Mouse (Mus musculus): Measurements from ENCODE around the gene Olfr164. TPM values are rescaled to one million over a fixed set of nuclear protein-coding genes. Genes with fewer than 3 reads are reported as not detected.

Gene Olfr164
- not detected for total RNA-seq (2021)
- long read RNA-seq, experiment 1, result 0 reads
- long read RNA-seq, experiment 2, result 0 reads

DNA sequence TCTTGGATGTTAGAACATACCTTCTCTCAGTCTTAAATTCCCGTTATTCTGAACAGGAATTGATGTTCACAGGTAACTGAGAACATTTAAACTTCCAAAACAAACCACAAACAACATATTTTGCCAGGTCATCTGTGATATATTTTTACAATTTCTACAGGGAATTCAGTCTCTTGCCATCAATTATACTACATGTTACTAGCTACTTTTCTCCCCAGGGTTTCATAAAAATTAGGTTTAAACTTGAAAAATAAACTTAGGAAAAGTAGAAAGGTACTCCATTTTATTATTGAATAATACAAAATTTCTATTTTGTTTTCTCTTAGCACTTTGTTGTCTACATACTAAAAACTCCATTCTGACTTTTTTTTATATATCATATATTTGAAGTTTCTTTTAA, at the start of gene Olfr164:
TSS of gene Olfr164 (minus strand) at position 101 of the 400 bp plus-strand sequence.
- no peak for DNase-seq (ENCODE audit: low spot score in 2 of 2)

DNA sequence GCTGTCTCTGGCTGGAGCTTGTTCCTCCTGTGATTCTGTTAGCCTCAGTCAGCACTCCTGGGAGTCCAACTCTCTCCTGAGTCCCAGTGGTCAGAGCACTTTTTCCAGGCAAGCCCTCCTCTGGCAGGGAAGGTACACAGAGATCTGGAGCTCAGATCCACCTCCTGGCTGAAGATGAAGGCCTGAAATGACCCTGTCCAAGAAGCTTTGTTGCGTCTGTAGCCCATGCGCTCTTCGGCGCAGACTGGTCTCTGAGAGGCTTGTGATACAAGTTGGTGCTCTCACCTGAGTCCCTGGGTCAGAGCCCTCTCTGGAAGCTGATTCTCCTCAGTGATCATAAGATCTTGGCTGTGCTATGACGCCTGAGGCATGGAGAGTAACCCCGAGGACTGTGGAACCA, 35.2 kb upstream of the Olfr164 start:
- DNase-seq (ENCODE audit: low spot score in 2 of 2), result no peak

DNA sequence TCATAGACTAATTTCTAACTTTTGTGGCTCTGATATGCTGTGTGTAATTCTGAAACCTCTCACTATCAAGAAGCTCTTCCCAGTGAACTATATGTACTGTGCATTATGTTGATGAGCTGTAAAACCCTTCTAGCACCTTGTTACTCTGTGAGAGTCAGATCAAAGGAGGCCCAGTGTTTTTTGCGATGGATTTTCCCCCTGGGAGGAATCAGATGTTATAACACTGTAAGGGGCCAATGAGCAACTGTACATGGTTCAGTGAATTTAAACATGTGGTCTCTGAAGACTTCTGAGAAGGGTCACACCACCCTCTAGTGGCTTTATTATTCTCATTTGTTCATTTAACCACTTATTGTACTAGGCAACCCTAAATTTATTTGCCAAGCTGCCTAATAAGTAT, 50.6 kb downstream of the Olfr164 start:
- no peak for DNase-seq (ENCODE audit: low spot score in 2 of 2)

DNA sequence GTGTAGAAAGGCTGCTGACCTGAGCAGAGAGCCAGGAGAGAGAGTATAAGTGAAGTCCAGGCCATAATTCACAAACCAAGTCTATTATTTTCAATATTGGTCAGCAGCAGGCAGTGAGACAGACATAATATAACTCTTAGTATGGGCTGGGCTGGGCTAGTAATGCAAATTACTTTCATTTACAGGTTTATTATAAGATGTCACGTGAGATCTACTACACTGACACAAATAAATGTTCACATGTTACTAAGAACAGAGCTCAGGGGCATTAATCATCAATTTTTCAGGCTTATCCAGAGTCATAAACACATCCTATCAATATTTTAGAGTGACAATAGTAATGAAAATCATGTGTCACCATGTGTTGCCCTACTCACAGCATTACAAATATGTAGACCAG, 53.1 kb downstream of the Olfr164 start:
- no peak for DNase-seq (ENCODE audit: low spot score in 2 of 2)

DNA sequence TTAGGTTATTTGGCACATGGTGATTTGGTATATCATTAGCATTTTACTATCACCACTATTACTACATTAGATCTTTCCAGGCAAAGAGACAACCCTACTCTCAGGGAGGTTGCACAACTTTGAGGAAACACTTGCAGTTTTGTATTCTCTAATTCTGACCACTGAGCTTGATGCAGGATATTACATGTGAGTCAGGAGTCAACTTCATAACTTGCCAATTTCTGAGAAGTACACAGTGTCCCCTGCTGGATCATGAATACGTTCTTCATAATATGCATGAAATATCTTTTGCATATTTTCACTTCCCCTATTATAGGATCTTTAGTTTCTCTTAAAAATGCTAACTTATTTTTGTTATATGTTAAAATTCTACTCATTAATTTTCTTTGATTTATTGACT, 68.0 kb downstream of the Olfr164 start:
- DNase-seq (ENCODE audit: low spot score in 2 of 2), result no peak

DNA sequence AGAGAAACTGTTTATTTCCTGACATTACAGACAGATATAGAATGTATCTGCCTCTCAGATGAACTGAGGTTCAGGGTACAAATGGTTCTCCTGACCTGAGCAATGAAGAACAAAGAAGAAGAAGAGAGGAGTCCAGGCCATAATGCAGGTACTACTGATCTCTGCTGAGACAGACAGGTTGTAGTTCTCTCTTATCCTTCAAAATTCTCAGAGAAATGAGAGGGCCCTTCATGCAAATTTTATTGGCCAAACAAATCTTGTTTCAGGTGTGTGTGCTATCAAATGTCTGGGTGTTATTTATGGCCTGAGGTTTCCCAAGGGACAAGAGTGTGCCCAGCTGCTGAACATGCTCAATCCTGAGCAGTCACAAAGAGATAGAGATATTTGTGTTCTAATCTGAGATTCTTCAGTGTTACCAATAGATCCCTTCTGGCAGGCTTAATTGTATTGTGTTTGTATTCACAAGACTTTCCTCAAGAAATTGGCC, 72.3 kb downstream of the Olfr164 start:
- DNase-seq (ENCODE audit: low spot score in 2 of 2), result no peak

DNA sequence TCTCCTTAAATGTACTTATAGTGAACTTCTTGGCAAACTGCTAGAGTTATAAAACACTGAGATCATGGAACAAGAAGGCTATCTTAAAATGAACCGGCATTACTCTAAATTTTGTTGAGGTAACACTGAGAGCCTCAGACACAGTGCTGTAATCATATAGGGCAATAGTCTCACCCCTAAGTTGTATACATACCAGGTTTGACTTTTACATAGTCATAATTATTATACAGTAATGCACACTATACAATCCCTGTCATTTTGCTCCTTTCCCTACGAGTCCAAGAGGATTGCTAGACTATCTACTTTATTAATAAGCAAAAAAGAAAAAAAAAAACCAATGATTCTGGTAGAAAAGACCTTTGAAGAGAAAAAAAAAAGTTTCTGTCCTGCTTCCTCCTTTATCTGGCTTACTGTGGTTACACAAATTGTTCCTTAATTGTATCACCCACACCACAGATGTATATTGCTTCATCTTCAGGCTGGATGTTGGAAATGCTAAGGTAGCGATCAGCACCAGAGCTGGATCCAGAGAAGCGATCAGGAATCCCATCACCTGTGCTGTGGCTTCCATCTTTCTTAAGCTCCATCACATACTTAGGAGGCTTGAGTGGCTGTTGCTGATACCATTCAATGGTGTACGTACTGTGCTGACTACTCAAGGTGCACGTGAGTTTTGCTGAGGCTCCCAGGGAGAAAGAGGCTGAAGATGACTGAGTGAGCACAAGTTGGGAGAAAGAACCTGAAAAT, 72.9 kb downstream of the Olfr164 start:
- no peak for DNase-seq (ENCODE audit: low spot score in 2 of 2)

DNA sequence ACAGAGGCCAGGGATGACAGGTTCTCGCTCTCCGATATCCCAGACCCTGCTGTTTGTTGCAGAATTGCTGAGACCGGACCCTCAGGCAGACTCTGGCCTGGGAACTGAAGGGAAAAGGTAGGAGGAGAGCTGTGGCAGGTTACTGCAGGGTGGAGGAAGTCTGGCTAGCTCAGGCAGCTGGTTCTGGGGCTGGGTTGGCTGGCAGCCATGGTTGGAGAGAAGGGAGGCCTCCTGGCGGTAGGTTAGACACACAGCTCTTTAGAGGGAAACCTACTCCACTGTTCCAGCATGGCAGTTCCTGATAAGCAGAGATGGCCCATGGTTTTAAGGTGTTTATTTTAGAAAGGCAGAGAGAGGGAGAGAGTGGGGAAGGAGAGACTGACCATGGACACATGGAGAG, 77.1 kb downstream of the Olfr164 start:
- DNase-seq (ENCODE audit: low spot score in 2 of 2), result no peak

Small RNA genes within 50 kb of the gene (microRNA-seq; reads per million reads assigned to microRNA genes)
- gene Gm23612, result not detected

Other genes starting within 250 kb of the Olfr164 start
- gene Olfr165, start 109.1 kb upstream of the Olfr164 start, total RNA-seq (2021), result not detected
- not detected for gene Olfr166, start 169.6 kb upstream of the Olfr164 start, total RNA-seq (2021)
- not detected for gene Olfr167, start 208.2 kb upstream of the Olfr164 start, total RNA-seq (2021)
- gene Olfr168, start 221.5 kb upstream of the Olfr164 start, total RNA-seq (2021), result not detected

Measured in gastrocnemius, postnatal 4 days (tissue).